Mouse (Mus musculus): ENCODE results near the gene Smurf2.

- TF ChIP-seq POLR2A (IDR thresholded peaks at IDR 0.05; ENCODE audit: low read depth, low read length) (no peak), CTCF (conservative IDR thresholded peaks at IDR 0.05; ENCODE audit: insufficient read depth, insufficient read length, low read depth, low read length) (no peak)
Measured at GRCm38 (mm10) chr11:106954566-106954965, 34.1 kb upstream of the Smurf2 start.
